Mouse (Mus musculus) ovary, postnatal 36 days (tissue): ENCODE data around the gene Rpp40.

Source experiments
- DNase-seq: peaks from one replicate; pipeline ENCODE4 v3.0.0; 2022; ENCODE audit warnings: low spot score, mixed read lengths

The Rpp40 gene

DNA sequence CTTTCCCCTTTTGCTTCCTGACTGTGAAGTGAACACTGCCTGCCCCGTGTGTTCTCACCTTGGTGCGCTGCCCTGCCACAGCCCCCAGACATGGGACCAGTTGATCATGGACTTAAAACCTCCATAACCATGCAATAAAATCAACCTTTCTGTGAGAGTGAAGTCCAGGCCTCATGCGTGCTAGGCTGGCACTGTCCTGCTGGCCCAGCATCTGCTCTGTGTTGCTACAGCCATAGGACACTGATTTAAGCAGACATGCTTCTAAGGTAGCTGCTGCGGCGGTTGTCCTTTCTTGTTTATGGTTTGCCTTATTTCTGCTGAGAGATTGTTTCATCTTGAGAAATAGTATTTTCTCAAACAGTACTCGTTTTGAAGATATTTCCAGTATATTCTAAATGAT is 54.6 kb downstream of the Rpp40 start:
- DNase-seq, result no peak

- no peak for DNase-seq
These were observed 57.5 kb downstream of the Rpp40 start for GRCm38 (mm10) chr13:35848694-35849093.

GRCm38 (mm10) chr13:35845306-35845705 is 60.9 kb downstream of the Rpp40 start:
- no peak for DNase-seq
